Mouse (Mus musculus): ENCODE data around the gene Dohh. TPM values are rescaled to one million over a fixed set of nuclear protein-coding genes. Genes with fewer than 3 reads are reported as not detected.

Gene Dohh
- total and polyA plus RNA-seq, 3 experiments = 78.2 to 131 (median 81.7) TPM

- Histone ChIP-seq H3K9ac (ENCODE audit: insufficient read depth, low read depth) (no peak overlapping the region), H3K79me2 (replicated peaks; ENCODE audit: control insufficient read depth, extremely low read depth, insufficient read depth, poor library complexity, severe bottlenecking) (peaks cover 21% of the 10 kb centered on the region), H3K4me3 (replicated peaks in 1 of 3; ENCODE audit: low read depth in 2 of 3, low read length in 2 of 3, poor library complexity in 1 of 3) (peak overlapping the region in 1 of 3 experiments; percentile 0), H3K9me3 (replicated peaks; ENCODE audit: low read length) (no peaks in the 10 kb centered on the region), H3K27ac (ENCODE audit: insufficient read depth, low read depth) (peak overlapping the region; percentile 95), H3K4me2 (ENCODE audit: insufficient read depth, low read depth, poor library complexity, severe bottlenecking) (0 out of 2 replicates have a peak overlapping the region, but pooled peaks have one; percentile 3), H3K4me1 (ENCODE audit: control insufficient read depth in 1 of 2, insufficient read depth in 2 of 2) (peaks cover 39 to 66% of the 10 kb centered on the region in 2 experiments), H3K36me3 (replicated peaks in 1 of 2; ENCODE audit: control insufficient read depth in 1 of 2, insufficient read depth in 1 of 2, low read length in 1 of 2) (no peaks in the 10 kb centered on the region), H3K27me3 (replicated peaks) (peaks cover 36% of the 10 kb centered on the region)
- no peak for TF ChIP-seq JUND (conservative IDR thresholded peaks at IDR 0.05; ENCODE audit: low read depth, low read length)
- no peak for TF ChIP-seq ZNF384 (IDR thresholded peaks at IDR 0.05; ENCODE audit: low read depth, low read length)
- peak; percentile 52; the same call in 1 of the 2 replicates for TF ChIP-seq MEF2A (IDR thresholded peaks at IDR 0.05; ENCODE audit: borderline replicate concordance, low read depth, low read length)
- TF ChIP-seq CTCF (conservative IDR thresholded peaks at IDR 0.05 in 1 of 2, IDR thresholded peaks at IDR 0.05 in 1 of 2; ENCODE audit: low read depth in 2 of 2, low read length in 2 of 2) = no peak
- TF ChIP-seq IRF4 (IDR thresholded peaks at IDR 0.05; ENCODE audit: low read depth, low read length) = peak; percentile 67; the same call in 1 of the 2 replicates
- TF ChIP-seq SIN3A (IDR thresholded peaks at IDR 0.05; ENCODE audit: low read length) = no peak; the same call in 1 of the 2 replicates
- peak; percentile 51; the same call in 1 of the 2 replicates for TF ChIP-seq RCOR1 (conservative IDR thresholded peaks at IDR 0.05; ENCODE audit: low read depth, low read length)
- no peak for TF ChIP-seq TBP (conservative IDR thresholded peaks at IDR 0.05; ENCODE audit: low read depth, low read length)
- 0 out of 2 replicates have a peak, but pooled peaks have one; percentile 30 for TF ChIP-seq KAT2A (IDR thresholded peaks at IDR 0.05; ENCODE audit: insufficient replicate concordance, low read length)
- peak; percentile 44; the same call in 1 of the 2 replicates for TF ChIP-seq CHD2 (IDR thresholded peaks at IDR 0.05; ENCODE audit: low read length)
- no peak for TF ChIP-seq NRF1 (IDR thresholded peaks at IDR 0.05; ENCODE audit: low read depth, low read length)
- TF ChIP-seq MAZ (IDR thresholded peaks at IDR 0.05; ENCODE audit: low read depth, low read length) = 0 out of 2 replicates have a peak, but pooled peaks have one; percentile 31
- 0 out of 2 replicates have a peak, but pooled peaks have one; percentile 3 for TF ChIP-seq ELF1 (IDR thresholded peaks at IDR 0.05; ENCODE audit: low read depth, low read length)
- TF ChIP-seq NELFE (IDR thresholded peaks at IDR 0.05; ENCODE audit: low read depth, low read length) = no peak; the same call in 1 of the 2 replicates
- TF ChIP-seq ZMIZ1 (IDR thresholded peaks at IDR 0.05; ENCODE audit: low read depth, low read length) = no peak
- no peak for TF ChIP-seq CHD1 (IDR thresholded peaks at IDR 0.05; ENCODE audit: low read depth, low read length)
- peak; percentile 64; the same call in 1 of the 2 replicates for TF ChIP-seq TCF12 (IDR thresholded peaks at IDR 0.05; ENCODE audit: low read depth, low read length)
- peak; percentile 62 for TF ChIP-seq EP300 (IDR thresholded peaks at IDR 0.05; ENCODE audit: low read length)
- TF ChIP-seq MYC (IDR thresholded peaks at IDR 0.05; ENCODE audit: low read depth, low read length) = no peak
- no peak for TF ChIP-seq PAX5 (IDR thresholded peaks at IDR 0.05; ENCODE audit: low read length)
- TF ChIP-seq MAX (IDR thresholded peaks at IDR 0.05; ENCODE audit: low read length) = 0 out of 2 replicates have a peak, but pooled peaks have one; percentile 33
- TF ChIP-seq ZKSCAN1 (IDR thresholded peaks at IDR 0.05; ENCODE audit: borderline replicate concordance, low read depth, low read length) = no peak
- peak; percentile 89 for TF ChIP-seq ETS1 (conservative IDR thresholded peaks at IDR 0.05; ENCODE audit: low read depth, low read length)
- no peak for TF ChIP-seq SMC3 (IDR thresholded peaks at IDR 0.05; ENCODE audit: low read depth, low read length)
- no peak for TF ChIP-seq RAD21 (IDR thresholded peaks at IDR 0.05; ENCODE audit: low read depth, low read length)
- TF ChIP-seq ZC3H11A (IDR thresholded peaks at IDR 0.05; ENCODE audit: low read depth, low read length) = no peak
- TF ChIP-seq HCFC1 (IDR thresholded peaks at IDR 0.05; ENCODE audit: low read depth, low read length) = no peak
- no peak for TF ChIP-seq USF2 (conservative IDR thresholded peaks at IDR 0.05; ENCODE audit: low read depth, low read length)
- TF ChIP-seq POLR2A (IDR thresholded peaks at IDR 0.05; ENCODE audit: low read depth, low read length) = no peak
- TF ChIP-seq JUN (IDR thresholded peaks at IDR 0.05; ENCODE audit: insufficient read depth, low read depth, low read length) = no peak
- no peak for TF ChIP-seq MAFK (IDR thresholded peaks at IDR 0.05; ENCODE audit: insufficient replicate concordance, low read length)
- no peak for TF ChIP-seq E2F4 (IDR thresholded peaks at IDR 0.05; ENCODE audit: insufficient replicate concordance, low read depth, low read length)
- no peak for TF ChIP-seq BHLHE40 (IDR thresholded peaks at IDR 0.05; ENCODE audit: low read depth, low read length)
- TF ChIP-seq USF1 (IDR thresholded peaks at IDR 0.05; ENCODE audit: low read depth, low read length) = no peak
- TF ChIP-seq UBTF (IDR thresholded peaks at IDR 0.05; ENCODE audit: low read depth, low read length) = no peak
- no peak for TF ChIP-seq GABPA (IDR thresholded peaks at IDR 0.05; ENCODE audit: insufficient replicate concordance, low read depth, low read length)
- TF ChIP-seq MXI1 (IDR thresholded peaks at IDR 0.05; ENCODE audit: low read depth, low read length) = no peak
- peak; percentile 16; the same call in 1 of the 2 replicates for TF ChIP-seq POLR2AphosphoS2 (IDR thresholded peaks at IDR 0.05; ENCODE audit: low read depth, low read length)
- dilution Hi-C loops (cut with MboI; ENCODE audit: extremely low pct_ligation_motif_present, extremely low pct_unique_long_range_greater_than_20kb, low sequenced_read_pairs) = no loop called here
- in situ Hi-C loops (cut with MboI; ENCODE audit: low pct_ligation_motif_present, low pct_unique_long_range_greater_than_20kb, low sequenced_read_pairs) = no loop called here
- DNase-seq (ENCODE audit: extremely low read depth) = peak; percentile 66
Observed at GRCm38 (mm10) chr10:81429092-81429491, 44.9 kb downstream of the Dohh start.

Data from CH12.LX (cell line).